Mouse (Mus musculus) small intestine, adult 2 months (tissue): ENCODE results near the gene Gm28038. TPM values are rescaled to one million over a fixed set of nuclear protein-coding genes. Genes with fewer than 3 reads are reported as not detected.

Experiments used
- H3K27ac ChIP-seq: fragments of 200-500 bp; 2 replicates; pipeline ENCODE4 v1.5.1; 2012; ENCODE audit warnings: low read depth, low read length, control low read depth, inconsistent platforms; ENCODE audit not compliant: insufficient read depth
- H3K27me3 ChIP-seq: fragments of 200-500 bp; 2 replicates; pipeline ENCODE4 v1.6.1; 2012; ENCODE audit warnings: mild to moderate bottlenecking, moderate library complexity, low read length, inconsistent platforms; ENCODE audit not compliant: control insufficient read depth, insufficient read depth
- H3K36me3 ChIP-seq: fragments of 200-500 bp; 2 replicates; pipeline ENCODE4 v1.6.1; 2012; ENCODE audit warnings: mild to moderate bottlenecking, low read length, control low read depth, inconsistent platforms; ENCODE audit not compliant: control insufficient read depth, insufficient read depth
- H3K4me1 ChIP-seq: fragments of 200-500 bp; 2 replicates; pipeline ENCODE4 v1.6.1; 2012; ENCODE audit warnings: low read length, inconsistent platforms, mixed read lengths; ENCODE audit not compliant: control insufficient read depth, insufficient read depth, insufficient read length
- H3K4me3 ChIP-seq: fragments of 200-500 bp; 2 replicates; pipeline ENCODE4 v1.5.1; 2012; ENCODE audit warnings: low read depth, mild to moderate bottlenecking, control low read depth, inconsistent platforms, low read length, moderate library complexity
- CTCF ChIP-seq: fragments of 200-500 bp; IDR thresholded peaks from 2 replicates; pipeline ENCODE4 v1.5.1; 2012; ENCODE audit warnings: low read depth, mild to moderate bottlenecking, control low read depth, inconsistent platforms, low read length, moderate library complexity, mixed read lengths; ENCODE audit not compliant: insufficient replicate concordance, insufficient read length; ENCODE audit errors: extremely low read depth
- POLR2A ChIP-seq: fragments of 200-500 bp; IDR thresholded peaks from 2 replicates; pipeline ENCODE4 v1.6.1; 2012; ENCODE audit warnings: low read depth, mild to moderate bottlenecking, control low read depth, inconsistent platforms, low read length, moderate library complexity
- WGBS: fragments of 180-500 bp; shearing (Covaris S2); methylation state at CpG from one replicate; pipeline ENCODE4 v1.1.7; 2018; 5-methylcytosine and 5-hydroxymethylcytosine counted together
- polyA plus RNA-seq: library from polyadenylated mRNA; depleted of rRNA; stranded (reverse); fragments of >200 nt; gene quantifications from 2 replicates; pipeline ENCODE4 v1.2.3, GENCODE M21; 2012

Gm28038 gene
- polyA plus RNA-seq, 1 experiment: not detected

GRCm38 (mm10) chr2:30323111-30323510 is 42.3 kb downstream of the Gm28038 start:
- no peaks in the 10 kb centered on the region for H3K27me3 ChIP-seq
- no peaks in the 10 kb centered on the region for H3K4me1 ChIP-seq
- TF ChIP-seq CTCF: no peak
- no peak for TF ChIP-seq POLR2A
- no peak overlapping the region for H3K27ac ChIP-seq
- H3K36me3 ChIP-seq: peaks cover 66% of the 10 kb centered on the region
- 96% methylated on average over 7 of the region's 7 CpGs for WGBS
- no peak overlapping the region for H3K4me3 ChIP-seq

DNA sequence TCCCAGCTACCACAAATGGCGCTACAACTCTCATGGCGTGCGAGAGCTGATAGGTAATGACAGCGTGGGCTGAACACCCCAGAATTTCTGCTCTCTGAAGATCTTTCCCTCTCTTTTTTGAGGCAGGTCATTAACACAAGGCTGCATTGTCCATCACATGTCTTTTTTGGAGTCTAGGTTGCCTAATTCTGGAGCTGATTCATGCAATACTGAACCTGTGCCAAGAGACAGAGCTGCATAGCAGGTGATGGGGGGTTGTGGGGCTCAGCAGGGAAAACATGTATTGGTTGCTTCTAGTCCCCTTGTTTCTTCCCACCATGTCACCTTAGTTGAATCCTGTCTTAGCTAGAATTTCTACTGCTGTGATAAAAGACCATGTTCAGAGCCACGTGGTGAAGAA is 44.5 kb downstream of the Gm28038 start:
- Histone ChIP-seq H3K4me1 (no peaks in the 10 kb centered on the region), H3K36me3 (peaks cover 79% of the 10 kb centered on the region), H3K27me3 (no peaks in the 10 kb centered on the region), H3K4me3 (no peak overlapping the region), H3K27ac (no peak overlapping the region)
- WGBS: 92% methylated on average over 5 of the region's 5 CpGs
- TF ChIP-seq CTCF: no peak
- TF ChIP-seq POLR2A: no peak

GRCm38 (mm10) chr2:30327276-30327675 is 46.4 kb downstream of the Gm28038 start:
- peaks cover 78% of the 10 kb centered on the region for H3K36me3 ChIP-seq
- 91% methylated on average over 7 of the region's 7 CpGs for WGBS

GRCm38 (mm10) chr2:30328791-30329190 is 47.9 kb downstream of the Gm28038 start:
- TF ChIP-seq POLR2A: no peak
- TF ChIP-seq CTCF: no peak
- Histone ChIP-seq H3K27ac (no peak overlapping the region), H3K36me3 (peaks cover 78% of the 10 kb centered on the region), H3K27me3 (no peaks in the 10 kb centered on the region), H3K4me3 (no peak overlapping the region), H3K4me1 (no peaks in the 10 kb centered on the region)
- whole genome bisulfite sequencing: 74% methylated on average over 3 of the region's 3 CpGs

More at GRCm38 (mm10) chr2:30327276-30327675, 46.4 kb downstream of the Gm28038 start:
- TF ChIP-seq POLR2A (no peak), CTCF (no peak)
- Histone ChIP-seq H3K27ac (no peak overlapping the region), H3K4me1 (no peaks in the 10 kb centered on the region), H3K27me3 (no peaks in the 10 kb centered on the region), H3K4me3 (no peak overlapping the region)

GRCm38 (mm10) chr2:30335324-30335723 is 54.5 kb downstream of the Gm28038 start:
- no peak overlapping the region for H3K27ac ChIP-seq
- peaks cover 79% of the 10 kb centered on the region for H3K36me3 ChIP-seq
- 95% methylated on average over 2 of the region's 2 CpGs for WGBS
- TF ChIP-seq CTCF: no peak
- no peak for TF ChIP-seq POLR2A
- no peaks in the 10 kb centered on the region for H3K27me3 ChIP-seq
- H3K4me1 ChIP-seq: no peaks in the 10 kb centered on the region
- no peak overlapping the region for H3K4me3 ChIP-seq

- no peak for TF ChIP-seq CTCF
- no peak for TF ChIP-seq POLR2A
- no peaks in the 10 kb centered on the region for H3K4me1 ChIP-seq
- H3K36me3 ChIP-seq: peaks cover 75% of the 10 kb centered on the region
- no peak overlapping the region for H3K4me3 ChIP-seq
- no peak overlapping the region for H3K27ac ChIP-seq
- no peaks in the 10 kb centered on the region for H3K27me3 ChIP-seq
- 92% methylated on average over 16 of the region's 16 CpGs for WGBS
Measured at GRCm38 (mm10) chr2:30336174-30336915, 55.5 kb downstream of the Gm28038 start.

- WGBS: 87% methylated on average over 12 of the region's 12 CpGs
- Histone ChIP-seq H3K36me3 (peaks cover 76% of the 10 kb centered on the region), H3K27me3 (no peaks in the 10 kb centered on the region), H3K4me1 (no peaks in the 10 kb centered on the region), H3K27ac (no peak overlapping the region), H3K4me3 (no peak overlapping the region)
- TF ChIP-seq POLR2A: no peak
- no peak for TF ChIP-seq CTCF
Measured at GRCm38 (mm10) chr2:30337179-30337578, 56.3 kb downstream of the Gm28038 start.

DNA sequence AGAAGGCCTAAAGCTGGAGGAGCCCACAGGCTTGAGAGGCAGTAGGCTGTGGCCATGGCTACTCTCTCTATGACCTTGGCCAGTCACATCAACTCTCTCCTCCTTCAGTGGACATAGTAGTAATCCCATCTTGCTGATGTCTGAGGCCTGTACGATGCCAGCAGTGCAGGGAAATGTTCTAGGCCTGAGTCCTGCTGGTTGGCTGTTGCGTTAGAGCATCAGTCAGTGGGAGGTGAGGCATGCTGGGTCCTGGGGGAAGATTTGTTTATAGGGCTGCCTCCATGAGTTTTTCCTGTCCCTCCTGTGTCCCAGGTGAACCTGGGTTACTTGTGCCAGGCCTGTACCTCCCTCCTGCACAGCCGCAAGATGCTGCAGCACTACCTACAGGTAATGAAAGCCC is 61.2 kb downstream of the Gm28038 start:
- Histone ChIP-seq H3K27me3 (no peaks in the 10 kb centered on the region), H3K27ac (no peak overlapping the region), H3K36me3 (peaks cover 76% of the 10 kb centered on the region), H3K4me1 (no peaks in the 10 kb centered on the region), H3K4me3 (no peak overlapping the region)
- no peak for TF ChIP-seq CTCF
- TF ChIP-seq POLR2A: no peak
- 90% methylated on average over 3 of the region's 3 CpGs for WGBS
